Mouse (Mus musculus) brain, embryonic 18.5 days (tissue): ENCODE measurements around the gene Olfr576.

Experiments
- DNase-seq: peaks from one replicate; pipeline ENCODE4 v3.0.0-alpha.2; 2012; ENCODE audit warnings: low read depth, low spot score

Gene Olfr576

GRCm38 (mm10) chr7:102962360-102962759, at the start of gene Olfr576:
TSS of gene Olfr576 (plus strand) at chr7:102962660.
- DNase-seq, result no peak

DNA sequence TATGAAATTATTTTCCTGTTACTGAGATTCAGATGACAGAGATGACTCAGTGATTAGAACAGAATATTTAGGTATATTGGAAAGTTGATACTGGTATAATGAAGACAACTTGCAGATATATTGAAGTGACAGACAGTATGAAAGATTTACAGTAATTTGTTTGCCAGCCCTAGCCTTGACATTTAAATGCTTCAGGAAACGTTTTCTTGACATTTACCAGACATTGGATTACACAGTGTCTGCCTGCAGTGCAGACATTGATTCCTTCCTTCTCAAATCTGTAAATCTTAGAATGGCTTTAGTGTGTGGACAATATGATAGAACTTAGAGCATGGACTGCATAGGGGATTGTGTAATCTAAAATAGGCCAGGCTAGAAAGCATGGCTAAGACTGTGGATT, 47.2 kb upstream of the Olfr576 start:
- no peak for DNase-seq

DNA sequence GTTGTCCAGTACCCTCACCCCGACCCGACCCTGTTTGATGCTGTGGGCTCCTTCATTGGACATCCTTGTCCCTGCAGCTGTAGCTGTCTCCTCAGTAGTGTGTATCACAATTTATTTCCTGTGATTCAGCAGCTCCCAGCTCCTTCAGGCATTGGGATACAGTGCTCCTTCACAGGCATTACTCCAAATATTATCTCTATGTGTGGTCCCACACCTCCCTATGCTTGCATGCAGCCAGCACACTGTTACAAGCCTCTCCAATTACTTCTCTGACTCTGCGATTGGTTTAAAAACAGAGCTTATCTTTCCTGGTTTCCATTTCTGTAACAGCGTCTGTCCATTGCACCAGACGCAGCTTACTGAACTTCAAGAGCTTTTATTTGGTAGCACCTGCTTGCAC, 46.1 kb upstream of the Olfr576 start:
- DNase-seq, result no peak

DNA sequence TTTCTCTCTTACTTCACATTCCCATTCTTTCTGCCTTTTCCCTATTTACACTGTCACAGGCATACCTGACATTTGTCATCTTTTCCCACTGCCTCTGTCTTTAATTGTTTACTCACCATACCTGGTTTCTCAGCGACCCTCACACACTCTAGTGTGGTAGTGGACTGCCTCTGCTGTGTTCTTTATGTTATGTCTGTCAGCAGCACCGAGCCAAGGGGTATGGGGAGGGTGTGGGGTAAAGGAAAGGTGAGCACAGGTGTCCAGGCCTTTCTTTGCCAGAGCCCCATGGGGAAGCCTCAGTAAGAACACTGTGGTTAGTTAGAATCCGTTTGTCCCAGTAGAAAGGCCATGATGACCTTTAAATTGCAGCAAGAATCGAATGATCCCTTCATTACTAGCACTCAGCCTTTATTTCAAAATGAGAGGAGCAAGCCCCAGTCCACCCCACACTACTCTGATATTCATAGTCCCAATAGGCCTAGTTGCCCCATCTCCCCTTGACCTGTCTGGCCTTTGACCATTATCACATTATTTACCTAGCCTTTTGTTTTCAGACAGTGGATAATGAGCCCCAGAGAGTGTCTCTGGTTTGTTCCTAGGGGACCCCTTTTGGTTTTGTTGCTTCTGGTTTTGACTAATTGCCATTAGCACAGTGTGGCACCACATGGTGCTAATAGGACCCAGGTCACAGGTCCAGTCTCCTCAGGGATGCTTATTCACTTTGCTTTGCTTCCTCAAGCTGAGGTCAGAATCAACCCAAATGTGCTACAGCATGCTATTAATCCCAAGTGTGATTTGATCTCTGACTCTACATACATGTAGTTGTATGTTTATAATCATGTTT, 45.2 kb upstream of the Olfr576 start, which contains the start of gene Olfr571:
Gene Olfr571 (minus strand): TSS at position 505 of the 844 bp plus-strand sequence.
- DNase-seq, result no peak

GRCm38 (mm10) chr7:102919632-102920031, 42.8 kb upstream of the Olfr576 start:
- DNase-seq, result peak; percentile 10

- DNase-seq, result no peak
These were observed 38.4 kb upstream of the Olfr576 start, which contains the start of gene Olfr572 for GRCm38 (mm10) chr7:102924109-102924508. TSS of gene Olfr572 (plus strand) at chr7:102924409.

- no peak for DNase-seq
These were observed 35.4 kb upstream of the Olfr576 start for GRCm38 (mm10) chr7:102927105-102927504.

GRCm38 (mm10) chr7:102942475-102942874, 20.0 kb upstream of the Olfr576 start, which contains the start of gene Olfr573-ps1:
TSS of gene Olfr573-ps1 (minus strand) at chr7:102942575.
- no peak for DNase-seq

DNA sequence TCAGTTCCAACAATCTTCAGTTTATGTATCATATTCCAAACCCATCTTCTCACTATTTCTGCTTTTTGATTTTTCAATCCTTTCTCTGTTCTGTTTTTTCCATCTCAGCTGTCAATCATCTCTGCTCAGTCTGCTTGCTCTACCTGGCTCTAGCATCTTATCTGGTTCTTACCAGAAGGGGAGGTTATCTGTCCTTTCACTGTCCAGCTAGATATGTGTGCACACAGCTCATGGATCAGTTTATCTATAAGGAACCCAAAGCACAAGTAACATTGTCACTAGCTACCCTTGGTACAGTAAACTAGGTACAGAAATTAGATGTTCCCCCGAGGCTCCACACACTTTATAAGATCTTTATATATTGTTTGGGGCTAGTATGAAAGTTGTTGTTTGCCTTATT, 19.0 kb upstream of the Olfr576 start:
- DNase-seq, result no peak

GRCm38 (mm10) chr7:102948167-102948566, 14.3 kb upstream of the Olfr576 start, which contains the start of gene Olfr574:
TSS of gene Olfr574 (plus strand) at chr7:102948467.
- no peak for DNase-seq

GRCm38 (mm10) chr7:102950732-102951131, 11.7 kb upstream of the Olfr576 start:
- no peak for DNase-seq

GRCm38 (mm10) chr7:102958137-102958536, 4.3 kb upstream of the Olfr576 start:
- no peak for DNase-seq

DNA sequence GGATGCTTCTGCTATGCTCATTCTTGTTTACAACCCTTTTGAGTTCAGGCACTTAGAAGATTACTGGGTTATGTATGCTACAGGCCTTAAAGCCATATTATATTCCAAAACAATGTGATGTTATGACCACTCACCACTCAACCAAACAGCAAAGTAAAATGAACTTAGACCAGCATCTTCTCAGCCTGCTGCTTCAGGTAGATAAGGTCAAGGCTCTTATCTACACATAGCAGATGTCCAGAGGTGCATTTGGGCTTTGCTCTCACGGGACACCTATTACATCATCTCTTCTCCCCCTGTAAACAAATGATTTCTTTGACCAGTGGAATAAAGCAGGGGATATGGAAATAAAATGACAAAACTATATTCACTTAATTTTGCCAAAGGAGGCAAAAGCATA, 3.9 kb upstream of the Olfr576 start, which contains the start of gene Olfr575:
Gene Olfr575 (minus strand): TSS at position 183 of the 400 bp plus-strand sequence.
- no peak for DNase-seq

GRCm38 (mm10) chr7:102974399-102974798, 11.9 kb downstream of the Olfr576 start:
- DNase-seq, result no peak

GRCm38 (mm10) chr7:102975843-102976242, 13.4 kb downstream of the Olfr576 start, which contains the start of gene Olfr577:
TSS of gene Olfr577 (minus strand) at chr7:102975943.
- no peak for DNase-seq

- DNase-seq, result no peak
These were observed 26.8 kb downstream of the Olfr576 start, which contains the start of gene Olfr578 for GRCm38 (mm10) chr7:102989224-102989623. TSS of gene Olfr578 (minus strand) at chr7:102989324.
